Mouse (Mus musculus): ENCODE results near the gene Npw. TPM values are rescaled to one million over a fixed set of nuclear protein-coding genes. Genes with fewer than 3 reads are reported as not detected.

Npw gene
- polyA plus RNA-seq (2015; fragmentation: Nextera tagmentation; extraction: Ambion mirVana): 0.15 and 0.38 TPM in 2 replicates

DNA sequence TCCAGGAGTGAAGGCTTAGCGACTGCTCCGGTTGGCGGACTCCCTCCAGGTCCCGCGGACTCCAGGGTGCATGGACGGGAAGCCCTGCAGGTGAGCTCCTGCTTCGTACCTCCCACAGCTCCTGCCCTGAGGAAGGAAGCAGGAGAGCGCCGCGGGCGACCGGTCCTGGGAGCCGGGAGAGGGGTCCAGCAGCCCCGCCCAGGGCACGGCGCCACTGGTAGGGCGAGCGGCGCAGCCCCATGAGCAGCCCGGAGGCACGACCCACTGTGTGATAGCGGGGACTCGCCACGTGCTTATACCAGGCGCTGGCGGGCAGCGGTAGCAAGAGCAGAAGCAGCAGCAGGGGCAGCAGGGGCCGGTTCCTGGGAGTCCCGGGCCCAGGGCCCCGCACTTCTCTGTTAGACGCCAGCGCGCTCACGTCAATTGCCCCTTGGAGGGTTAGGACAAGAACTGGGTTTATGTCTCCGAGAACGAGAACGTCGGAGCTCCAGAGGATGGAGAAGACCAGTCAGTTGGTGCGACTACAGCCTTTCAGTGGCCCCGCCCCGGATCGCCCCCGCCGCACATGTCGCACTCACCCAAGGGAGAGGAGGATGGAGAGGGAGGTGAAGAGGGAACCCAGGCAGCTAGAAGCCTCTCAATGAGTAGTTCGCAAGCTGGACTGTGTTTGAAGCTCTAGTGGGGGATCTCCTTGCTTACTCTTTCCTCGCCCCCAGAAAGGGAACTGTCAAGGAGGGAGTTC lies at the start of gene Npw:
TSS of gene Npw (minus strand) at position 441 of the 742 bp plus-strand sequence.
- ATAC-seq (ENCODE audit: low read depth): peak; percentile 32; the same call in 1 of the 2 replicates
- Histone ChIP-seq H3K27ac (ENCODE audit: low read length) (no peak within 1 kb of the TSS), H3K4me3 (ENCODE audit: low read depth, low read length) (peak within 1 kb of the TSS; percentile 47), H3K4me1 (ENCODE audit: control insufficient read depth, low read depth, low read length) (peaks cover 8% of the 10 kb centered on the region), H3K4me2 (ENCODE audit: low read depth, low read length) (peak within 1 kb of the TSS; percentile 61), H3K36me3 (ENCODE audit: control insufficient read depth, insufficient read depth) (no peaks in the 10 kb centered on the region), H3K9me3 (replicated peaks; ENCODE audit: control insufficient read depth, low read length) (no peaks in the 10 kb centered on the region), H3K27me3 (ENCODE audit: control insufficient read depth, insufficient read depth, low read depth, low read length) (peaks cover 38% of the 10 kb centered on the region), H3K9ac (ENCODE audit: low read depth, low read length) (0 out of 2 replicates have a peak within 1 kb of the TSS, but pooled peaks have one; percentile 28)
- WGBS (ENCODE audit: insufficient replicate concordance): 3% methylated on average over 47 of the region's 47 CpGs

DNA sequence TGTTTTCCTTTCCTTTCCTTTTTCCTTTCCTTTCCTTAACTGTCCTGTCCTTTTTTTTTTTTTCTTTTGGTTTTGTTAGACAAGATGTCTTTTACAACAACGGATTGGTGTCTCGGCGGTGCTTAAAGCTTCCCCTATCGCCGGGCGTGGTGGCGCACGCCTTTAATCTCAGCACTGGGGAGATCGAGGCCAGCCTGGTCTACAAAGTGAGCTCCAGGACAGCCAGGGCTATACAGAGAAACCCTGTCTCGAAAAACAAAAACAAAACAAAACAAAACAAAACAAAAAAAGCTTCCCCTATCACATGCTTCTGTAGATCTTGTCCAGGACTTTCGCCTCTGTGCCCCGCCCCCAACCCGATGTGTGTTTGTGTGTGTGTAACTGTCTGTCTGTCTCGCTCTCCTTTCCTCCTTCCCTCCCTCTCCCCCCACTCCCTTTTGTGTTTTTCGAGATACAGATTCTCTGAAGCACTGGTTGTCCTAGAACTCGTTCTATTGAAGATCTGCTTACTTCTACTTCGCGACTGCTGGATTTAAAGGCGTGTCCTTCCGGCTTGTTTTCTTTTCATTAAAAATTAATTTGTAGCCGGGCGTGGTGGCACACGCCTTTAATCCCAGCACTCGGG lies 49.7 kb upstream of the Npw start:
- 2% methylated on average over 24 of the region's 24 CpGs for WGBS (ENCODE audit: insufficient replicate concordance)
- Histone ChIP-seq H3K9me3 (replicated peaks; ENCODE audit: control insufficient read depth, low read length) (no peaks in the 10 kb centered on the region), H3K4me3 (ENCODE audit: low read depth, low read length) (peak overlapping the region; percentile 73), H3K9ac (ENCODE audit: low read depth, low read length) (peak overlapping the region; percentile 66), H3K4me1 (ENCODE audit: control insufficient read depth, low read depth, low read length) (peaks cover 20% of the 10 kb centered on the region), H3K27me3 (ENCODE audit: control insufficient read depth, insufficient read depth, low read depth, low read length) (no peaks in the 10 kb centered on the region), H3K36me3 (ENCODE audit: control insufficient read depth, insufficient read depth) (peaks cover 9% of the 10 kb centered on the region), H3K4me2 (ENCODE audit: low read depth, low read length) (peak overlapping the region; percentile 82), H3K27ac (ENCODE audit: low read length) (peak overlapping the region; percentile 83)
- ATAC-seq (ENCODE audit: low read depth): peak; percentile 45

- peak within 1 kb of the TSS; percentile 82 for H3K4me2 ChIP-seq (ENCODE audit: low read depth, low read length)
- H3K27ac ChIP-seq (ENCODE audit: low read length): peak within 1 kb of the TSS; percentile 83
- ATAC-seq (ENCODE audit: low read depth): peak; percentile 86
- 1% methylated on average over 32 of the region's 32 CpGs for WGBS (ENCODE audit: insufficient replicate concordance)
- peaks cover 20% of the 10 kb centered on the region for H3K4me1 ChIP-seq (ENCODE audit: control insufficient read depth, low read depth, low read length)
- H3K36me3 ChIP-seq (ENCODE audit: control insufficient read depth, insufficient read depth): peaks cover 9% of the 10 kb centered on the region
- peak within 1 kb of the TSS; percentile 73 for H3K4me3 ChIP-seq (ENCODE audit: low read depth, low read length)
- H3K9ac ChIP-seq (ENCODE audit: low read depth, low read length): peak within 1 kb of the TSS; percentile 66
- H3K9me3 ChIP-seq (replicated peaks; ENCODE audit: control insufficient read depth, low read length): no peaks in the 10 kb centered on the region
- no peaks in the 10 kb centered on the region for H3K27me3 ChIP-seq (ENCODE audit: control insufficient read depth, insufficient read depth, low read depth, low read length)
These were observed 48.9 kb upstream of the Npw start, which contains the start of gene Tbl3 for GRCm38 (mm10) chr17:24706982-24707800. Gene Tbl3, minus strand, starts transcription at chr17:24707660.

GRCm38 (mm10) chr17:24705821-24706220 lies 47.6 kb upstream of the Npw start:
- H3K9me3 ChIP-seq (replicated peaks; ENCODE audit: control insufficient read depth, low read length): no peaks in the 10 kb centered on the region
- H3K9ac ChIP-seq (ENCODE audit: low read depth, low read length): no peak overlapping the region
- WGBS (ENCODE audit: insufficient replicate concordance): 80% methylated on average over 3 of the region's 3 CpGs
- H3K4me1 ChIP-seq (ENCODE audit: control insufficient read depth, low read depth, low read length): peaks cover 20% of the 10 kb centered on the region
- no peaks in the 10 kb centered on the region for H3K27me3 ChIP-seq (ENCODE audit: control insufficient read depth, insufficient read depth, low read depth, low read length)
- H3K36me3 ChIP-seq (ENCODE audit: control insufficient read depth, insufficient read depth): peaks cover 21% of the 10 kb centered on the region
- no peak for ATAC-seq (ENCODE audit: low read depth)
- H3K27ac ChIP-seq (ENCODE audit: low read length): no peak overlapping the region
- H3K4me2 ChIP-seq (ENCODE audit: low read depth, low read length): no peak overlapping the region
- H3K4me3 ChIP-seq (ENCODE audit: low read depth, low read length): no peak overlapping the region

DNA sequence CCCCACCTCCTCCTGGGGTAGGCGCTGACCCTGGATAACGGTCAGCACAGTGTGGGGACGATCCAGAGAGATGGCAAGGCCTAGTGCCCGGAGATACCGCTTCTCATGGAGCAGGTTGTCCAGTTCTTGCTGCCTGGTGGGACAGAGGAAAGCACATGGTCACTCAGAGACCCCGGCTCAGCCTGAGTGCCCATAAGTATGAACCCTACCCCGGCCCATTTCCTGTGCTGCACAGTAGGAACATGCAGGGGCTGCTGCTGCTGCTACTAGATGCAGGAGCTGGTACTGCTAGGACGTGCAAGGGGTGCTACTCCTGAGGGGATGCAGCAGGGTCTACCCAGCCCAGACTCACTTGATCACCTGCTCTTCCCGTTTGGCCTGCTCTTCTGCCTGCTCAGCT lies 43.0 kb upstream of the Npw start:
- ATAC-seq (ENCODE audit: low read depth): no peak
- peaks cover 22% of the 10 kb centered on the region for H3K36me3 ChIP-seq (ENCODE audit: control insufficient read depth, insufficient read depth)
- WGBS (ENCODE audit: insufficient replicate concordance): 75% methylated on average over 9 of the region's 9 CpGs
- peaks cover 13% of the 10 kb centered on the region for H3K4me1 ChIP-seq (ENCODE audit: control insufficient read depth, low read depth, low read length)
- H3K4me2 ChIP-seq (ENCODE audit: low read depth, low read length): no peak overlapping the region
- H3K27me3 ChIP-seq (ENCODE audit: control insufficient read depth, insufficient read depth, low read depth, low read length): no peaks in the 10 kb centered on the region
- H3K27ac ChIP-seq (ENCODE audit: low read length): no peak overlapping the region
- H3K9ac ChIP-seq (ENCODE audit: low read depth, low read length): no peak overlapping the region
- no peaks in the 10 kb centered on the region for H3K9me3 ChIP-seq (replicated peaks; ENCODE audit: control insufficient read depth, low read length)
- H3K4me3 ChIP-seq (ENCODE audit: low read depth, low read length): no peak overlapping the region

DNA sequence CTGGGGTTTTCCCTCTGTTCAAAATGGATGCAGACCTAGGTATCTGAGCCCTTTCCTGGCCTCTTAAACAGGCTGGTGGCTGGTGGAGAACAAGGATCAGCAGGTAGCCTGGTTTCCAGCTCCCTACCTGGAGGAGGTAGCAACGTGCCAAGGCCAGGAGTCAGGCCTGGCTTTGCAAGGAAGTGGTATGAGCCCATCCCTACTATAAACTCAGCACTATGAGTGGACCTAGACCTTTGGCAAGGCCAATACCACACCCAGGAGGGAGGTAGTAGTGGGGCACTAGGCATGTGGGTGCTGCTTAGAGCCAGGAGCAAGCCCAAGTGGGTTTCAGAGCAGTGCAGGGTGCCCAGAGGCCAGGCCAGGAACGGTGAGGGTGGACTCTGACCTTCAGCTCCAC lies 41.2 kb upstream of the Npw start:
- Histone ChIP-seq H3K4me1 (ENCODE audit: control insufficient read depth, low read depth, low read length) (peaks cover 19% of the 10 kb centered on the region), H3K27me3 (ENCODE audit: control insufficient read depth, insufficient read depth, low read depth, low read length) (no peaks in the 10 kb centered on the region), H3K36me3 (ENCODE audit: control insufficient read depth, insufficient read depth) (peaks cover 22% of the 10 kb centered on the region), H3K4me2 (ENCODE audit: low read depth, low read length) (no peak overlapping the region), H3K27ac (ENCODE audit: low read length) (no peak overlapping the region), H3K9me3 (replicated peaks; ENCODE audit: control insufficient read depth, low read length) (no peaks in the 10 kb centered on the region), H3K4me3 (ENCODE audit: low read depth, low read length) (no peak overlapping the region), H3K9ac (ENCODE audit: low read depth, low read length) (no peak overlapping the region)
- ATAC-seq (ENCODE audit: low read depth): no peak
- WGBS (ENCODE audit: insufficient replicate concordance): 63% methylated on average over 2 of the region's 2 CpGs

DNA sequence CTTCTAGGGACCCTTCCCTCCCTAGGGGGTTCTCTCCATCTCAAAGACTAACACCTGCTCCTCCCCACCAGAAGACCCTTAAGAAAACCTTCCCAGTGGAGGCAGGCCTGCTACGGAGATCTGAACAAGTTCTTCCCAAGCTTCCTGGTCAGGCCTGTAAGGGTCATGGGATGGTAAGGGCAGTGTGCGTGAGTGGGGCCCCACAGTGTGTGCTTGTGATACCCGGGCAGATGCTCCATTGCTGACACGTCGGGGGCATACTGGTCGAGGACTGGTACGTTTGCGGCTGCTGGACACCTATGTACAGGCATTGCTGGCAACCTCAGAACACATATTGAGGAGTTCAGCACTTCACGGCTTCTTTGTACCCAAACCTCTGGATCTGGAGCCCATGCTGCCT lies 40.5 kb upstream of the Npw start:
- peaks cover 15% of the 10 kb centered on the region for H3K36me3 ChIP-seq (ENCODE audit: control insufficient read depth, insufficient read depth)
- no peak for ATAC-seq (ENCODE audit: low read depth)
- no peak overlapping the region for H3K9ac ChIP-seq (ENCODE audit: low read depth, low read length)
- WGBS (ENCODE audit: insufficient replicate concordance): 68% methylated on average over 9 of the region's 9 CpGs
- no peaks in the 10 kb centered on the region for H3K27me3 ChIP-seq (ENCODE audit: control insufficient read depth, insufficient read depth, low read depth, low read length)
- no peaks in the 10 kb centered on the region for H3K9me3 ChIP-seq (replicated peaks; ENCODE audit: control insufficient read depth, low read length)
- H3K4me1 ChIP-seq (ENCODE audit: control insufficient read depth, low read depth, low read length): peaks cover 19% of the 10 kb centered on the region
- H3K4me3 ChIP-seq (ENCODE audit: low read depth, low read length): no peak overlapping the region
- H3K4me2 ChIP-seq (ENCODE audit: low read depth, low read length): no peak overlapping the region
- no peak overlapping the region for H3K27ac ChIP-seq (ENCODE audit: low read length)

DNA sequence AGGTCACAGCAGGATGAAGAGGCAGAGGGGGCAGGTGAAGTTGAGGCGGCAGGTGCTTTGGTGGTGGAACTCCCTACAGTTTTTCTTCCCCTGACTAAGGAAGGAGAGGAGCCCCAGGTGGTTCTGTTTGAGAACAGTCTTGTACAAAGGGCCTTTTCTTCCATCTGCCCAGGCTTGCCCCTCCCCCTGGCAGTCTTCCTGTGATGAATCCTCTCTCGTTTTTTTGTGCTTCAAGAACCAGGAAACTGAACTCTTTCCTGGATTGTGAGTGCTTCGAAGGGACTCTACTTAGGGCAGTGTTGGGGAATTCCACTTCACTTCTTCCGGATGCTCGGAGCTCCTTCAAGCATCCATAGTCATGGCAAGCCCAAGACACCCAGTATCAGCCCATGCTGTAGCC lies 39.7 kb upstream of the Npw start:
- Histone ChIP-seq H3K9ac (ENCODE audit: low read depth, low read length) (no peak overlapping the region), H3K27ac (ENCODE audit: low read length) (no peak overlapping the region), H3K9me3 (replicated peaks; ENCODE audit: control insufficient read depth, low read length) (no peaks in the 10 kb centered on the region), H3K4me1 (ENCODE audit: control insufficient read depth, low read depth, low read length) (peaks cover 19% of the 10 kb centered on the region), H3K36me3 (ENCODE audit: control insufficient read depth, insufficient read depth) (peaks cover 14% of the 10 kb centered on the region), H3K4me2 (ENCODE audit: low read depth, low read length) (no peak overlapping the region), H3K27me3 (ENCODE audit: control insufficient read depth, insufficient read depth, low read depth, low read length) (no peaks in the 10 kb centered on the region), H3K4me3 (ENCODE audit: low read depth, low read length) (no peak overlapping the region)
- no peak for ATAC-seq (ENCODE audit: low read depth)
- WGBS (ENCODE audit: insufficient replicate concordance): 21% methylated on average over 5 of the region's 5 CpGs
